Mouse (Mus musculus) stomach, embryonic 16.5 days (tissue): ENCODE measurements at regions not wholly inside any gene's neighbourhood (a gene's known extent, or its start where the extent isn't known, plus 50 kb on each side); places are given as distances from the start of the nearest gene placed in this dataset.

ENCODE experiments used
- ATAC-seq: fragments of 200-750 bp; cut with Nextera tagmentation; 2 replicates; pipeline ENCODE4 v1.8.0; 2017; ENCODE audit warnings: moderate number of reproducible peaks, moderate TSS enrichment; ENCODE audit not compliant: insufficient read depth, low FRiP score
- H3K27ac ChIP-seq: fragments of 300-500 bp; sonication (generic); 2 replicates; pipeline ENCODE4 v1.5.1; 2014; ENCODE audit warnings: low read length
- H3K27me3 ChIP-seq: fragments of 300-500 bp; sonication (generic); 2 replicates; pipeline ENCODE4 v1.6.1; 2014; ENCODE audit warnings: low read length, control low read depth, mixed read lengths; ENCODE audit not compliant: control insufficient read depth, insufficient read depth
- H3K36me3 ChIP-seq: fragments of 300-500 bp; sonication (generic); 2 replicates; pipeline ENCODE4 v1.6.1; 2014; ENCODE audit warnings: low read length; ENCODE audit not compliant: control insufficient read depth, insufficient read depth
- H3K4me1 ChIP-seq: fragments of 300-500 bp; sonication (generic); 2 replicates; pipeline ENCODE4 v1.6.1; 2014; ENCODE audit warnings: low read length, control low read depth, mixed read lengths; ENCODE audit not compliant: control insufficient read depth, insufficient read depth
- H3K4me2 ChIP-seq: fragments of 300-500 bp; sonication (generic); 2 replicates; pipeline ENCODE4 v1.6.1; 2014; ENCODE audit warnings: low read depth, low read length, mixed read lengths
- H3K4me3 ChIP-seq: fragments of 300-500 bp; sonication (generic); replicated peaks from 2 replicates; pipeline ENCODE4 v1.5.1; 2014; ENCODE audit warnings: mild to moderate bottlenecking, low read length
- H3K9ac ChIP-seq: fragments of 300-500 bp; sonication (generic); 2 replicates; pipeline ENCODE4 v1.6.1; 2014; ENCODE audit warnings: low read length
- H3K9me3 ChIP-seq: fragments of 300-500 bp; sonication (generic); replicated peaks from 2 replicates; pipeline ENCODE4 v1.6.1; 2016; ENCODE audit warnings: low read length, control low read depth; ENCODE audit not compliant: control insufficient read depth
- WGBS: fragments of 180-500 bp; shearing (Covaris S2); extraction: QIAGEN DNeasy Blood & Tissue Kit; methylation state at CpG from one replicate; pipeline ENCODE4 v1.1.7; 2014; 5-methylcytosine and 5-hydroxymethylcytosine counted together

GRCm38 (mm10) chr3:40123558-40124236, 407.4 kb upstream of the Intu start:
- Histone ChIP-seq H3K27me3 (no peaks in the 10 kb centered on the region), H3K36me3 (no peaks in the 10 kb centered on the region), H3K4me1 (no peaks in the 10 kb centered on the region), H3K9me3 (no peaks in the 10 kb centered on the region), H3K27ac (no peak overlapping the region), H3K4me3 (no peak overlapping the region), H3K9ac (no peak overlapping the region), H3K4me2 (no peak overlapping the region)
- 86% methylated on average over 9 of the region's 9 CpGs for WGBS
- ATAC-seq: no peak

GRCm38 (mm10) chr3:40126903-40127302, 404.2 kb upstream of the Intu start:
- no peak for ATAC-seq
- H3K4me3 ChIP-seq: no peak overlapping the region
- no peaks in the 10 kb centered on the region for H3K9me3 ChIP-seq
- peaks cover 6% of the 10 kb centered on the region; the same call in 1 of the 2 replicates for H3K4me1 ChIP-seq
- H3K4me2 ChIP-seq: no peak overlapping the region
- H3K27me3 ChIP-seq: no peaks in the 10 kb centered on the region
- H3K36me3 ChIP-seq: no peaks in the 10 kb centered on the region
- no peak overlapping the region for H3K27ac ChIP-seq
- 78% methylated on average over 2 of the region's 2 CpGs for WGBS
- H3K9ac ChIP-seq: no peak overlapping the region

GRCm38 (mm10) chr3:40130858-40131584, 400.1 kb upstream of the Intu start:
- no peak overlapping the region for H3K9ac ChIP-seq
- 53% methylated on average over 8 of the region's 8 CpGs for WGBS
- peak; percentile 85; the same call in 1 of the 2 replicates for ATAC-seq
- no peak overlapping the region for H3K4me2 ChIP-seq
- no peaks in the 10 kb centered on the region for H3K27me3 ChIP-seq
- no peaks in the 10 kb centered on the region for H3K36me3 ChIP-seq
- peaks cover 6% of the 10 kb centered on the region; the same call in 1 of the 2 replicates for H3K4me1 ChIP-seq
- peak overlapping the region; percentile 53; the same call in 1 of the 2 replicates for H3K27ac ChIP-seq
- H3K4me3 ChIP-seq: no peak overlapping the region
- no peaks in the 10 kb centered on the region for H3K9me3 ChIP-seq

- Histone ChIP-seq H3K9ac (no peak overlapping the region), H3K4me1 (no peaks in the 10 kb centered on the region), H3K36me3 (no peaks in the 10 kb centered on the region), H3K4me2 (no peak overlapping the region), H3K9me3 (no peaks in the 10 kb centered on the region), H3K4me3 (no peak overlapping the region), H3K27me3 (no peaks in the 10 kb centered on the region), H3K27ac (0 out of 2 replicates have a peak overlapping the region, but pooled peaks have one; percentile 33)
- 55% methylated on average over 5 of the region's 5 CpGs for WGBS
- ATAC-seq: peak; percentile 29; the same call in 1 of the 2 replicates
These were observed 392.4 kb upstream of the Intu start for GRCm38 (mm10) chr3:40138671-40139070.

GRCm38 (mm10) chr3:40142229-40142628, 388.9 kb upstream of the Intu start:
- Histone ChIP-seq H3K4me3 (no peak overlapping the region), H3K9ac (no peak overlapping the region), H3K27me3 (no peaks in the 10 kb centered on the region), H3K4me1 (no peaks in the 10 kb centered on the region), H3K27ac (no peak overlapping the region), H3K36me3 (no peaks in the 10 kb centered on the region), H3K4me2 (no peak overlapping the region), H3K9me3 (no peaks in the 10 kb centered on the region)
- 89% methylated on average over 5 of the region's 5 CpGs for WGBS
- ATAC-seq: no peak

GRCm38 (mm10) chr3:40158631-40159030, 372.5 kb upstream of the Intu start:
- no peaks in the 10 kb centered on the region for H3K9me3 ChIP-seq
- H3K4me3 ChIP-seq: no peak overlapping the region
- no peak overlapping the region for H3K4me2 ChIP-seq
- 79% methylated on average over 6 of the region's 6 CpGs for WGBS
- ATAC-seq: no peak
- no peak overlapping the region for H3K27ac ChIP-seq
- no peak overlapping the region for H3K9ac ChIP-seq
- H3K27me3 ChIP-seq: no peaks in the 10 kb centered on the region
- H3K36me3 ChIP-seq: no peaks in the 10 kb centered on the region
- no peaks in the 10 kb centered on the region for H3K4me1 ChIP-seq

GRCm38 (mm10) chr3:40159591-40160145, 371.4 kb upstream of the Intu start:
- H3K4me2 ChIP-seq: no peak overlapping the region
- H3K4me3 ChIP-seq: no peak overlapping the region
- H3K27ac ChIP-seq: no peak overlapping the region
- H3K9me3 ChIP-seq: no peaks in the 10 kb centered on the region
- ATAC-seq: no peak
- no peaks in the 10 kb centered on the region for H3K27me3 ChIP-seq
- no peaks in the 10 kb centered on the region for H3K4me1 ChIP-seq
- no peaks in the 10 kb centered on the region for H3K36me3 ChIP-seq
- H3K9ac ChIP-seq: no peak overlapping the region
- WGBS: 61% methylated on average over 9 of the region's 9 CpGs

DNA sequence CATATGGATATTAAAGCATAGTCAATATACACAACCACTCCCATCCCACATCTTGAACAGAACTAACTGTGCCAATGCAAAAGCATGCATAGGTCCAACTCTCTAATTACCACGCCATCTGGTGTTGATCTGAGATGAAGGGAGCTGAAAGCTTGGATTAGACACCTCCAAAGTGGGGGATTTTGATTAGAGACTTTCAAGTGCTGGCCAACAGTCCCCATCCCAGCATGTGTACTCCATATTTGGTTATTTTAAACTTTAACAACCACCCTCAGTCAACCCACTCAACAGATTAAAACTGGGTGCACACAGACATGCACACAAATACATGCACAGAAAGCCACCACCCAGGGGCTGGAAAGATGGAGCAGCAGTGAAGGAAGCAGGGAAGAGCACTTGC, 366.9 kb upstream of the Intu start:
- no peak overlapping the region for H3K4me3 ChIP-seq
- H3K36me3 ChIP-seq: no peaks in the 10 kb centered on the region
- H3K9ac ChIP-seq: no peak overlapping the region
- H3K27me3 ChIP-seq: no peaks in the 10 kb centered on the region
- H3K4me1 ChIP-seq: no peaks in the 10 kb centered on the region
- H3K27ac ChIP-seq: no peak overlapping the region
- 75% methylated on average over 1 of the region's 1 CpGs for WGBS
- no peak overlapping the region for H3K4me2 ChIP-seq
- ATAC-seq: no peak
- no peaks in the 10 kb centered on the region for H3K9me3 ChIP-seq

DNA sequence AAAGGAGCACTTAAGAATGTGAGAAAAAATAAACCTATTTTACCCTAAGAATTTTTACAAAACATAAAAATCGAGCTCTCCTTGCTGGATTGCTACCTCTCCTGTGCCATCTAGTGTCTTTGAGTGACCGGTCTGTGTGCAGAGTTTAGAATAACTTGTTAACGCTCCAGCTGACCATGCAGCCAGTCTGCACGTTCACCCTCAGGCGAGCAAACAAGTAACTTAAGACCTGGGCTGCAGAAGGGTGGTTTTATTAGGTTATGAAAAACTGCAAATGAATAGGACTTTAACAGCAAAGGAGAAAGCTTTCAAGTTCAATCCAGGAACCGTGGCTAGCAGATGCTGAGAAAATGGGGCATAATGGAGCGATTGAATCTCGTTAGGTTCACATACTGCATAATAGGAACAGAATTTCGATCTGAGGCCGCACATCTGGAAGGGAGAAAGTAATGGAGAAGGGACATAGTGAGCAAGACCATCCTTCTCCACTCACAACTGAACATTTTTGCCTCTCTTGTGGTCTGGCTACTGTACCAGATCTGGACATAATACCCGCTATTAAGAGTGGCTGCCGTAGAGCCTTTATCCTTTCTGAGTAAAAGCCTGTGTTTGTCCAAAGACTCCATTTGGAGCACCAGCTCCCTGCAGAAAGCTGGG, 363.0 kb upstream of the Intu start:
- Histone ChIP-seq H3K4me2 (no peak overlapping the region), H3K9me3 (no peaks in the 10 kb centered on the region), H3K27ac (no peak overlapping the region), H3K4me1 (no peaks in the 10 kb centered on the region), H3K4me3 (no peak overlapping the region), H3K9ac (no peak overlapping the region), H3K36me3 (no peaks in the 10 kb centered on the region), H3K27me3 (no peaks in the 10 kb centered on the region)
- no peak for ATAC-seq
- WGBS: 66% methylated on average over 12 of the region's 12 CpGs
